Mouse (Mus musculus) testis, adult 2 months (tissue): ENCODE measurements around the gene A130010J15Rik.

Experiments used
- CTCF ChIP-seq: fragments of 200-500 bp; IDR thresholded peaks from 2 replicates; pipeline ENCODE4 v1.5.1; 2012; ENCODE audit warnings: low read depth, mild to moderate bottlenecking, inconsistent platforms, low read length, moderate library complexity; ENCODE audit not compliant: control insufficient read depth, insufficient read depth, insufficient replicate concordance
- POLR2A ChIP-seq: fragments of 200-500 bp; IDR thresholded peaks from 2 replicates; pipeline ENCODE4 v1.6.1; 2012; ENCODE audit warnings: low read depth, mild to moderate bottlenecking, inconsistent platforms, low read length, moderate library complexity; ENCODE audit not compliant: control insufficient read depth

DNA sequence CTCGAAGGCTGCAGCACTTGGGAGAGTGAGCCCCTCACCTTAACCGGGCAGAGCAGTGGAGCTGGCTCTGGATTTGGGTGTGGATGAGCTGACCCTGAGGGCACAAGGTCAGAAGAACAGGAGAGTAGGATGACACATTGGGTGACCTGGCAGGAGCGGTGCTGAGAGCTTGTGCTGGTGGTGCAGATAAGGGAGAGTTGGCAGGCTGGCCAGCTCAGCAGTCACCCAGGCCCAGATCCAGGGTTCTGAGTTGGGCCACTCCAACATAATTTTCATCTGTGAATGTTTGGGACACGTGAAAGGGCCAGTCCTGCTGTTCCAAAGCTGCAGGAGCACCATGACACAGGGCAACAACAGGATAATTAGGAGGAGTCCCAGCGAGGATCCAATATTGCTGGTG is 43.5 kb downstream of the A130010J15Rik start:
- TF ChIP-seq CTCF (no peak), POLR2A (no peak)
